Mouse (Mus musculus) fibroblast of lung, adult 2 months (primary cell): Measurements from ENCODE around the gene Fkbp2.

Experiments
- DNase-seq: peaks from one replicate; pipeline ENCODE4 v3.0.0-alpha.2; 2011; ENCODE audit warnings: low read depth

Gene Fkbp2

DNA sequence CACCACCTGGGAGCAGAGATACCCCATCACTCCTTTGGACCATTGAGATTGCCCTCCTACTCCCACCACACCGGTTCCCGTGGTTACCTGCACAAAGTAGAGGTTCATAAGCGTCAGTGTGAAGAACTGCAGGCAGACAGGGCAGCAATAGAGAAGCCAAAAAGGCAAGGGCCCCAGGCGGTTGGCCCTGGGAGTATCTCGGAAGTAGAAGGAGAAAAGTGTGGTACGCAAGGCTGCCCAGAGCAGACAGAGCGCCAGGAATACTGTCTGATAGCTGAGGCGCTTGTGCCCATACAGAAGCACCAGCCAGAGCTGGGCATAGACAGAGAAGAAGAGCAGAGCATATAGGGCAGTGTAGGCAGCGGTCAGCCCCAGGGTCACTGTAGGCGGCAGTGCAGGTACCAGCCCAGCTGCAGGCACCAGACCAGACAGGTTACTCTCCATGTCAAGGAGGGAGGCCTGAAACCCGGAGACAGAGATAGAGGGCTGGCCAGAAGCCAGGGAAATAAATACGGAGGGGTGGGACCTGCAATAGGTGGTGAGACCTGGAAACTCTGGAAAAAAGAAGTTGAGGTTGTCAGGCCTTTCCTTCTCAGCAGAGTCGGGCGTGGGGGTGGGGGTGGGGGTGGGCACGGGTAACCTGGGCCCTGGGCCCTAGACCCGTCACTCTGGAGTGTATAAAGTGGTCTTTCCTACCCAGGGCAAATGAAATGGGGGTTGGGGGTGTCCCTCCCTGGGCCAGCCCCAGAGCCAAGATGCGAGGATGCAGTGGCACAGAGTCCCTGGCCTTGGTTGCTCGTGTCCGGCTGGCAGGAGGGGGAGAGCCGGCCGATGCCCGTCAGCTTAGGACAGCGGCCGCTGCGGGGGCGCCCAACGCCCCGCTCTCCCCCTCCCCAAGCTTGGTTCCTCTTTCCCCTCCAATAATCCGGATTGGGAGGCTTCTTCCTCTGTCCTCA, 39.6 kb downstream of the Fkbp2 start:
- DNase-seq: no peak

DNA sequence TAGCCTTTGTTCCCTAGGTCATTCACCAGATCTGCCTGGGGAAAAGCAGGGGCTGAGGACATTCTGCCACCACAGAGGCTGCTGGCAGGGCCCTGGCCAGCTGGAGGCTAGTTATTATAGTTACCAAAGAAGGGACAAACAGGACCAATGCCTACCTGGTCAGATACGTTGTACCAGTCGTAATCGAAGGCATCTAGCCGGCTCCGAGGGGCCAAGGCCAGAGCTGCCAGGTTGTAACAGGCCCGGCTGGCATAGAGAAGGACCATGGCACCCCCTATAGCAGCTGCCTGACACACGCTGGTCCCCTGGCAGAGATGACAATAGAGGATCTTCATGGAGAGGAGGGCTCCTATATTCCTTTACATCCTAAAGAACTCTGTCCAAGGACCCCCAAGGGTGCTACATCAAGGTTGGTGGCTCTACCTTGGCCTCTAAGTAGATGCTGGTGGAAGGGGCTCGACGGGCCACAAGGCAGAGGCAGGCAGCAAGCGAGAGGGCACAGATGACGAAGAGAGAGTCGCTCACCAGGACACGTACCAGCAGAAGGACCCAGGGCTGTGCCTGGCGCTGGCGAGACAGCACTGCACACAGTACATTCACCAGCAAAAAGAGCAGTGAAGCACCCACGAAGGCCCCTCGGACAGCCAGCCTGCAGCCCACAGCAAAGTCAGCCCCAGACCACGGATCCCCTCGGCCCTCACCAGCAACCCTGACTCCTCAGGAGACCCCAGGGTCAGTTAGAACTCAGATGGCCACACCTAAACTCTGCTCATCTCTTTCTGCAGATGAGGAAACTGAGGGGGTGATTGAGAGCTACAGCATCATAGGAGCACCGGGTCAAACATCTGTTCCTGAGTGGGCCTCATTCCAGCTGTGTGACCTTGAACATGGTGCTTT, 40.9 kb downstream of the Fkbp2 start:
- no peak for DNase-seq

DNA sequence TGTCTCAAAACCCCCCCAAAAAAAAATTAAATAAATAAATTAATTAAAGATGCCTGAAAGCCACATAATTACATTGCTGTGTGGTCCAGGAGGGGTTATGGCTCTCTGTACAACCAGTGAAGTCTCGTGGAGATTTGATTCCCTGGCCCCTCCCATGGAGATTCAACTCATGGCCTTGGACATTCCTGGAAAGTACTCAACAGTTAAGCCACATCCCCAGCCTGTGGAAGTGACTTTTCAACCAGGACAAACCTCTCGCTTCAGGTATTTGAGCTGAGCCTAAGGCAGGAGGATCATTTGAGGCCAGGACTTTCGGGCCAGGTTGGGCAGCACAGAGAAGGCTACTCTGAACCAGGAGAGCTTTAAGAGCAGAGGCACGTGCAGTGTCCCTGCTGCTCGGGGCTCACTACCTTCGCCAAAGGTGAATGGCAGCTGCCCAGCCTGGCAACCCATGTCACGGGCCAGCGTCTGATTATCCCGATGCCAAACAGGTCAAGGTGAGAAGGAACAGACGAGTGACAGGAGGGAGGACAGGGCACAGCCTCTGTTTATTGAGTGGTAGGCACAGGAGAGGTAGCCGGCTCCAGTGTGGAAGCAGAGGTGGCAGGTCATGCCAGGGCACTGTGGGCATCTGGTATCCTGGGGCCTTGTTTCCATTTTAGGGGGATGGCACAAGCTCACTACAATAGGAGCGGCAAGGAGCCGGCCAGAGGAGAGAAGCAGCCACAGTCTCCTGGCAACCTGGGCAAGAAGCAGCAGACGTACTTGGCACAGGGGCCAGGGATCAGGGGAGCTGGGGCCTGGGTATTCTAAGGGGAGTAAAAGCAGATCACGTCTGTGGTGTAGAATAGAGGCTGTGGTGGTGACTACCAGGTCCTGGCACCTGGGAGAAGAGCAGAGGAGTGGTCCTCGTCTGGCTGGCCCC, 42.5 kb downstream of the Fkbp2 start:
- DNase-seq: no peak

DNA sequence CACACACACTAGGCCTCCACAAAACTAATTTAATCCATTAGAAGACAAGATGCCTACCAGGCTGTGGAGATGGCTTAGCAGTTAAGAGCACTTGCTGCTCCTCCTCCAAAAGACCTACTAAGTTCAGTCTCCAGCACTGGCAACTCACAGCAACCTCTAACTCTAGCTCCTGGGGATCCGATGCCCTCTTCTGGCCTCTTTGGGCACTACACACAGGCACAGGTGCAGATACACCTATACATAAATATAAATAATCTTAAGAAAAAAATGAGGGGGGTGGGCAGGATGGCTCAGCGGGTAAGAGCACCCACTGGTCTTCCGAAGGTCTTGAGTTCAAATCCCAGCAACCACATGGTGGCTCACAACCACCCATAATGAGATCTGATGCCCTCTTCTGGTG, 44.0 kb downstream of the Fkbp2 start:
- DNase-seq: no peak

DNA sequence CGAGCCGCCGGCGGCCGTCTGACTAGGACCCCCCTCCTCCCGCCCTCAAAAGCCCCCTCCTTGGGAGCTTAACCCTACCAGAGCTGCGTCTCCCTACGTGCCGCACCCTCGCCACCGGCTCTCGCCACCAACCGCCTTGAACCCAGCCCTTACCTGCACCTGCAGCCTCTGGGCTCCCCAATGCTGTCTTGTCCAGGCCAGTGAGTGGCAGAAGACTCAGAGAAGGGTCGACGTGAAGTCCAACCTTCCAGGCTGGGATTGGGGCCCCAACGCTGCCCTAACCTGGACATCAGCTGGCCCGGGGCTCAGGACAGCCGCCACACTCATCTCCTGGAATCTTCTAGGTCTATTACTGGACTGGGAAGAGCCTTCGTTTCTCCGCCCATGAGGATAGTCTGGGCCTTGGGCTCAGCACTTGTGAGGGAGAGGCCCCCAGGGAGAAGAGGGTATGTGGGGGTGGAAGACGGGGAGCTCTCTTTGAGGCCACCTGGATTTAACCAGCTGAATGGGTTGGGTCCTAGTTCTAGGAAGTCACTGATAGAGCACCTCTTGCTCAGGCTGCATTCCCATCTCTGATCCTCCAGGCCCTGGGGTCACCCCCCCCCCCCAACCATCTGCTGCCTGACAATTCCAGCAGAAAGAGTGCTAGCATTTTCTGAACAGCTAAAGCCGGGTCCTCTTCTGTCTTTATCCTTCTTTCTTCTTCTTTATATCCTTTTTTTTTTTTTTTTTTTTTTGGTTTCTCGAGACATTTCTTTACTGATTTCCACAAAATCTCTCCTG, 45.9 kb downstream of the Fkbp2 start, which contains the start of gene Kcnk4:
TSS of gene Kcnk4 (minus strand) at position 321 of the 783 bp plus-strand sequence.
- no peak for DNase-seq

DNA sequence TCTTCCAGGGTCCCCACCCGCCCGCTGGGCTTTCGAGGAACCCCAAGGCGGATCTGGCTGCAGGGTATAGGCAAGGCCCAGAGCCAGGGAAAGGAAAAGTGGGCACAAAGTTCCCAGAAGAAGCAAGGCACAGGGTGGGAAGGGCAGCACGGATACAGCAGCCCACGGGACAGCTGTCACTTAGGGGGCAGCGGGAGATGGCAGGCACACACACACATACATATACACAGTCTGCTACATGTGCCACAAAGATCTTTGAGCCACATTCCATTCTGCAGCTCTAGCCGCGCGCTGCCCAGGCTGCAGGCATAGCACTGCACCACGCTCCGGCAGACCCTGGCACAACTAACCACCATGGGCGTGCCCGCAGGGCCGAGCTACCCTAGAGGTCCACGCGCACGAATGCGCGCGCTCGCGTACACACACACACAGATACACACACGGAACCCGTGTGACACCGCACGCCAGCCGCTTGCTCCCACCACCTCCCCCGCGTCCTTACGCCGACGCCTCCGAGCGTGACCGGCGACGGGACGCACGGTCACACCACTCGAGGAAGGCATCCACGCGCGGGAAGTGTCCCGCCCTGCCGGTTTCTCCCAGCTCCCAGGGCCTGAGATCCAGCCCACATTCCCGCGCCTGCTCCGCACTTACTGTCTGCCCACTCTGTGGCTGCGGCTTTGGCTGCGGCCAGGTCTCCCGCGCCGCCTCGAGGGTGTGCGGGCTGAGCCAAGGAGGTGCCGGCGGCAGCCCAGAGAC, 46.7 kb downstream of the Fkbp2 start:
- DNase-seq: no peak

DNA sequence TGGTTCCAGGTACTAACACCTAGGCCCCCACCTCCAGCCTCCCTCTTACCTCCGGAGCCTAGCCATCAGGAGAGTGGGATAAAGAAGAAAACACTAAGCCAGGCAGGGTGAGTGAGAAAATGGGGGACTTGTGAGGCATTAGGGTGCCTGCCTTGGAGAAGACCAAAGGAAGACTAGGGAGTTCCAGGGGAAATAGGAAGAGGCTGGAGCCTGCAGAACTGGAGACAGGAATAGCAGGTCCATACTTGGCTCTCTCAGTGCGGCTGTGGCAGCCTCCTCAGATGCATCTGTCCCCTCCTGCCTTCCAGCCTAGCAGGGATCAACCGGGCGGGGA, 47.2 kb downstream of the Fkbp2 start:
- no peak for DNase-seq

DNA sequence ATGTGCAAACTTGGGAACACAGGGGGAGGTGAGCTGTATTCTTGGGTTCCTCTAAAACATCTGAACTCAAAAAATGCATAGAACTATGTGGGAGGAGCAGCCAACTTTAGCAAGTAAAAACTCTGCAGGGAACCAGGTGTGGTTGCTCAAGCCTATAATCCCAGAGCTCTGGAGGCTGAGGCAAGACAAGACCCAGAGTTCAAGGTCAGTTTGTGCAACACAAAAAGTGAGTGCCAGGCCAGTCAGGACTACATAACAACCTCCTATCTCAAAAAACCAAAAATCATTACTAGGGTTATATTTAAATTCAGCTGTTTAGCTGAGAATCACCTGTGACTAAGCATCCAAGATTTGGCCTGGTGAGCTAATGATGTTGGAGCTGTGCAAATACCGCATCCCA, 48.3 kb downstream of the Fkbp2 start:
- no peak for DNase-seq

DNA sequence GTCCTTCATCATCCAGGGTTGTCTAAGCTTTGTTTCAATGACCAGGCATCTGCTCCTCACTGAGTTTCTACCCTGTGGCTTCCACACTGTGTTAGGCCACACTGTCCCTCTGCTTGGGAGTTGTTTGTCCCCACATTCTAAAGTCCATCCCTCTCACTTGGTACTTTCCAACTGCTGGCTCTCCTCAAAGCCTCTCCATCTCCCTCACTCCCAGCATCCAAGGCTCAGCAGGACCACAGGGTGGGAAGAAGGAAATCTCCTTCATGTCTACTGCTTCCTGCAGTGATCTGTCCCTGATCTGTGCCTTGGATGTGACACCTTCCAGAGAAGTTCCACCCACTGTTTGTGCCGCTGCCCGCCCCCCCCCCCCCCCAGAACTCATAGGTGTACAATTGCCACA, 49.3 kb downstream of the Fkbp2 start:
- no peak for DNase-seq

DNA sequence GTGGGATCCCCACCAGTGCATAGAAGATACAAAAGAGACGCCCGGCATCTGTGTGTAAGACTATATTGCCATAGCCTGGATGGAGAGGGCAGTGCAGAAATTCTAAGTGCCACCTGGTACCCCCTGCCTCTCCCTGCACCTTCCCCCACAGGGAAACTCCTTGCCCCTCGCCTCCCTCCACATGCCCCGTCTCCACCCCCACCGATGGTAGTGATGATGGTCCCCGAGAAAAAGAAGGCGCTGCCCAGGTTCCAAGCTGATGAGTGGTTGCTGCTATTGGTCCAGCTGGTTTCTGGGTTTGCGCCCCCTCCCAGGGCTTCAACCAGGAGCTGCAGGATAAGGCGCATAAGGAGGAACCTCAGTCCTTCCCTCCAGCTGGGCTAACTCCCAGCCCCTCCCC, 52.2 kb downstream of the Fkbp2 start:
- no peak for DNase-seq
